Mouse (Mus musculus): ENCODE results near the gene Cyp11a1.

DNA sequence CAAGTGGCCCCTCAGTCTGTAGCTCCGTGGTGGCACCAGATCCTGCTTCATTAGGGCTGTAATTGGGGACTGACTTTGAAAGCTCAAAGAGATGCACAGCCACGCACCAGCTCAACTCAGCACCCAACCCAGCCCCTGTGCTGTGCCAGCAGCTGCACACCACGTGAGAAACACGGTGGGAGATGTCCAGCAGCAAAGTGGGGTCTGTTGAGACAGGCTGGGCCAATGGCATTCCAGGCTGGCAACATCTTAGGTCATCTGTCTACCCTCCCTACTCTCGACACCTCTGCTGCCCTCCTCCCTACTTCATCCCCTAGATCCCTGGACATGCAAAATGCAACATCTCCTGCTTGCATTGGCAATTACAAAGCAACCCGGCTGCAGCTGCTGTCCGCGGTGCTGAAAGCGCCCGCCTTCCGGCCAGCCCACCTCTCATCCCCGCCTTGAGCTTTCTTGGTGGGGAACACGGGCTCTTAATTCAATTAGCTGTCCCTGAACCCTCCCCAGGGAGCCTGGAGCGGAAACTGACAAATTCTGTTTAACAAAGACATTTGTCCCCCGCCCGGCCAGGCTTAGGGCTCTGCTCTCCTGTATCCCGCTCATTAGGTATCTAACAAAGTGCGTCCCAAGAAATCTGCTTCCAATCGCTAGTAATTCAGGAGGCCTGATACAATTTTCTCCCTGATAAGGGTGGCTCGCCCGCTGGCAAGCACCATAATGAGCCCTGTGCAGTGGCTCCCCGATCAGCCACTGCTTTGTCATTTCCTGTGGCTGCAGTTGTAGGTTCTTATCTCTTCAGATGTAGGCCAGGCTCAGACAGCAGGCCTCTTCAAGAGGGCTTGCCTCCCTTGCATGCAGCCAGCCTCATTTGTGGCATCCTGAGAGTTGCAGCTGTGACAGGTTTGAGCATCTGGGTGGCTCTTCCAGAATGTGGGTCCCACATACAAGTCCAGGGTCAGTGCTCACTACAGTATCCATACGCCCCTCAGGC lies 54.8 kb downstream of the Cyp11a1 start:
- TF ChIP-seq ZC3H11A (IDR thresholded peaks at IDR 0.05; ENCODE audit: borderline replicate concordance, low read depth, low read length) (no peak), HCFC1 (IDR thresholded peaks at IDR 0.05; ENCODE audit: borderline replicate concordance, insufficient read depth, low read length) (no peak), ZNF384 (IDR thresholded peaks at IDR 0.05; ENCODE audit: low read depth, low read length) (no peak), CHD2 (IDR thresholded peaks at IDR 0.05; ENCODE audit: low read depth, low read length) (no peak)

Data from ES-E14 (cell line).